Mouse (Mus musculus): Measurements from ENCODE around the gene Slc30a1.

Gene Slc30a1

DNA sequence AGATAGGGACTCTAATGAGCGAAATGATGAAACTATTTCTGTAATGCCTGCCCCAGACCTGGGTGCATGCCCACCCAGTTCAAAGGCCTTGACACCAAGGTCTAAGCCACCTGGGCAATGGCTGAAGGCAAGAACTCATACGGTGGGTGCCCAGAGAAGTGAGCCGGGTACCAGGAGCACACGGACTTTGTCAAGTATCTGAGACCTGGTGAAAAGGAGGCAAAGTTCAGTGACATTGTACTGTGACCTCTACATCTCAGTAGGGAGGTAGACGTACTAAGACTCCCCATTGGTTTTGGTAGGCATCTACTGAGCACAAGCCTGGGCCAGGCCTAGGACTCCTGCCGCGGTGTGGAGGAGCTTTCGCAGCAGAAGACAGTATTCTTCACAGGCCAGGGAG lies 38.8 kb downstream of the Slc30a1 start:
- DNase-seq (ENCODE audit: low read depth, low spot score): no peak

DNA sequence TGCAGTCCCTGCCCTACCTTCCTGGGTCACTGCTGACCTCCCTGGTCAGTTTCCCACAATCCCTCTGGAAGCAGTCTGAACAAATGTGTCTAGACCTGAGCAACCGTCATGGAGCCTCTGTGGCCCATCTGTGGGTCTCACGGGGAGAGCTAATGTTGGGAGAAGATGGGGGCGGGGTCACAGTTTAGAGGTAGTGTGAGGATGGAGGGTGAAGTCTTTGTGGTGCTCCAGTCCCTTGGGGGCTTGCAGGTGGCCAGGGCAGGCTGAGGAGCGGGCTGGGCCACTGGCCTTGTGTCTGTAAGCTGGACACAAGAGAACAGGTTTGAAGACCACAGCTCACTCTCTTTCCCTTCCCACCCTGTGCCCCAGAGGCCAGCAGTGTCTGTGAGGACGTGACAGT lies 39.2 kb downstream of the Slc30a1 start:
- no peak for DNase-seq (ENCODE audit: low read depth, low spot score)

DNA sequence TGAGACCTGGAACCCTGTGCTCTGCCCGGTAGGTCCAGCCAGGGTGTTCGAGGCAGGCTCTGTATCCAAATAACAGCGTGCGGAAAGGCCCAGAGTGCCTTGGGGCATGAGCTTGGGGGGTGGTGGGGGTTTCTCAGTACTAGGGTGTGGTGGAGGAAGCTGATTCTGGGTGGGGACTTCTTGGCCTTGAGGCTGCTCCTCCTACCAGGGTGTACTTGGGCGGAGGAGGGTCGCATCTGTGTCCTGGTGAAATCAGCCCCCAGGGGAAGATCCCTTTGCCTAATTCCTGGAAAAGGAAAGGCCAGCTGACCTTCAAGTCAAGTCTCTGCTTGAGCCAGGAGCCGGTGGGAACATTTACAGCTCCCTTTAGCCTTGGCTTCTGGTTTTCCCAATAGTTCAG lies 39.7 kb downstream of the Slc30a1 start:
- no peak for DNase-seq (ENCODE audit: low read depth, low spot score)

DNA sequence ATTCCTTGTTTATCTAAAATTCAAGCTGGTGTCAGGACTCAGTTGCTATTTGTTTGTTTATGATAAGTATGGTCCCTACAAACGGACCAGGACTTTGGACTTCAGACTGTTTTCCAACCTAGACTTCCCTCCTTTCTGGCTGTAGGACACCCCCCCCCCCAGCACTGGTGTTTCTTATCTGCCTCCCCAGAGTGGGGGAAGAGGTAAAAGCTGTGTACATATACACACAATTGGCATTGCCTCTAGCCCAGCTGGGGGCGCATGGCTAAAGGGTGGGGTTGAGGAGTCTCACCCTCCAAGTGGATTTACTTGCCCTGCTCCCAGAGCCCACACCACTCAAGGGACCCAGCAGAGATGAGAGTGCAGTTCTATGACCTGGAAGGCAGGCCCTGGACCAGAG lies 40.3 kb downstream of the Slc30a1 start:
- DNase-seq (ENCODE audit: low read depth, low spot score): no peak

DNA sequence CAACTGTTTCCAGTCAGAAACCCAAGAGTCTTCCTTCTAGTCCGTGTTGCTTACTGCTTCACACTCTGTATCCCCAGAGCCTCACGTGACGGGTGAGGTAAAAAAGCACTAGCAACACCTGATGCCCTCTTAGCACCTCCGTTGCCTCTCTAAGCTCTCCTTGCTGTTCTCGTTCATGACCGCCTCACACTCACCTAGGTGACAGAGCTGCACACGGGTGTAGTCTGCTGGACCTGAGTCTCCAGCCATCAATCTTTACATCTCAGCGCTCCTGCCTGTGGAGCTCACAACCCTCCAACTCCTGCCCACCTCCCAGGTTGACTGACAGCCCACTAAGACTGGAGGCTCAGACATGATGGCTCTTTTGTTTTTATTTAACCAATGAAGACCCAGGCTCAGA lies 41.2 kb downstream of the Slc30a1 start:
- DNase-seq (ENCODE audit: low read depth, low spot score): no peak

DNA sequence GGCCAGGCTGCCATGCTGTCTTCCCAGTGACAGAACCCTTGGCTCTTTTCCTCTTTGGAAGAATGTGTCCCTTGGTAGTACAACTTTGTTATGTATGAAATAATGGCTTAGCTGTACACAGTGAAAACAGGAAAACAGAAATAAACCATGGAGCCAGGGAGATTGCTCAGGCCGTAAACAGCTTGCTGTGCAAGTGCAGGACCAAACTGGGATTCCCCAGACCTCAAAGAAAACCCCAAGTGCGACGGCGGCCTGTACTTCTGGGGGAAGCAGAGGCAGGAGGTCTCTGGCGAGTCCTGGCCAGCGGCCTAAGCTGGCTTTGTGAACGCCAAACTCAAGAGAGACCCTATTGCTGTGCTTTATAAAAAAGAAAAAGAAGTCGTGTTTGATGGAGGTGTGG lies 42.0 kb downstream of the Slc30a1 start:
- no peak for DNase-seq (ENCODE audit: low read depth, low spot score)

DNA sequence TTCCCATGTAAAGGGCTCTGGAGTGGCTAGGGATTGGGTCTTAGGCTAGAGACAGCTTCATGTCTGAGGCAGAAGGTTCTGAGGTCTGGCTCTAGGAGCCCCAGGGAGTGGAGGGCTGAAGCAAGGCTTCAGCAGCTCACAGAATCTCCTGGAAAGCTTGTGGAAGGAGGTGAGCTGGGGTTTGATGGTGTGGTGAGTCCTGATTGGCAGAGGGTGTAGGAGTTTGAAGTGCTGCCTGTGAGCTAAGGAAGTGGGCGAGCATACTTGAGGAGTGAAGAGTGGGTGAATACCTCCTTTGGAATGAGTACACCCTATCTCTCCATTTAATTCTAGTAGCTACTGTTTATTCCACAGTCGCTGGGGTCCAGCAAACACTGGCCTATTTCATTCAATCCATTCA lies 44.0 kb downstream of the Slc30a1 start:
- DNase-seq (ENCODE audit: low read depth, low spot score): no peak

DNA sequence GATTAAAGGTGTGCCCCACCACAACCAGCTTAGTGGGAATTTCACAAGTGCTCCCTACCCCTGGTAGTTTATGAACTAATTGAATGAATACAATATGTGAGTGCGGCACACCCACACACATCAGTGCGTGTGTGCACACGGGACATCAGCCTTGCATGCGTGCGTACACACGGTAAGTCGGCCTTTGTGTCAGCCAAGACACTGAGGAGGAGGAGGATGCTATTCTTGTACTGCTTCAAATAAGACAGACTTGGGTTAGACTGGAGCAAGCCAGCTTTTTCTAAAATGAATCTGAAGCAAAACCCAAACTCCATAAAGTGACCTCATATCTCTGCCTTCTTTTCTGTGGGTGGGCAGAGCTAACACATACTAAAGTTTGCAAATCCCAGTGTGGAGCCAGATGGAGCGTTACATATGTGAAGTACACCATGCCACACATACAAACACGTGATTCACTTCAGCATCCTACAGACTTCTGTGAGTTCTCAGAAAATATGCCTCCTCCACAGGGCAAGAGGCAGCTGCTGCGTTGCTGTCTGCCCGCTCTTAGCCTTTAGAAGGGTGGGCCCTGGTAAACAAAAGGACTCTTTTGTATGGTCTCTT lies 46.3 kb downstream of the Slc30a1 start:
- DNase-seq (ENCODE audit: low read depth, low spot score): no peak

DNA sequence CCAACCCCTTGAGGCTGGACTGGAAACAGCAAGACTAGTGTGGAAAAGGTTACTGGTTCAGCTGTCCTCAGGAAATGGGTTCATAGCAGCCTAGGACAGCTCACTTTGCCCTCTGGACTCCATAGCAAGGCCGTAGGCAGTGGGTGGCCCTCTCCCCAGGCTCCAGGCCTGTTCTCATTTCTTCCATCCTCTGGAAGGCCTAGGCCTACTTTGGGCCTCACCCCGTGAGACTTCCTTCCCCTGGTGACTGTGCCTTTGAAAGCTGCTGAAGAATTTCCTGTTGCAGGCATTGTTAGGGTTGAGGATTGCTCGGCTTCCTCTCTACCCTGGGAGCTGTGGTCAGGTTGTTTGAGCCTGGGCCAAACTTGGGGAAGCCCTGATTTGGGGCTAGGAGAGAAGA lies 48.5 kb downstream of the Slc30a1 start:
- DNase-seq (ENCODE audit: low read depth, low spot score): no peak

DNA sequence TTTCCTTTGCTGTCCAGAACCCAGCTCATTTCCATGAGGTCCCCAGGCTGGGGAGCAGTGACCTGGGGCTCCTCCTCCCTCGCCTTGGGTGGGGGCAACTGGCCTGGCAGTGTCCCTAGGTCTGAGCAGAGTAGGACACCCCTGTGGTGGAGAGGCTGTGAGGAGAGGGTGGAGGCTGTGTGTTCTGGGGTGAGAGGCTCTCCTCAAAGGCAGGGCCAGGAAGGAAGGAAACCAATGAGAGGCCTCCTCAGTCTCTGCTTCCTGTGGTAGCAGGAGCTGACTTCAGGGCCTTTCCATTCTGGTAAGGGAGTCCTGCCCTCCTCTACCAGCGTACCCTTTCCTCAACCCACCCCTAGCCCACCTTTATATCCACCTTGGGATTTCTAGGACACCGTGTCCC lies 49.7 kb downstream of the Slc30a1 start:
- no peak for DNase-seq (ENCODE audit: low read depth, low spot score)

DNA sequence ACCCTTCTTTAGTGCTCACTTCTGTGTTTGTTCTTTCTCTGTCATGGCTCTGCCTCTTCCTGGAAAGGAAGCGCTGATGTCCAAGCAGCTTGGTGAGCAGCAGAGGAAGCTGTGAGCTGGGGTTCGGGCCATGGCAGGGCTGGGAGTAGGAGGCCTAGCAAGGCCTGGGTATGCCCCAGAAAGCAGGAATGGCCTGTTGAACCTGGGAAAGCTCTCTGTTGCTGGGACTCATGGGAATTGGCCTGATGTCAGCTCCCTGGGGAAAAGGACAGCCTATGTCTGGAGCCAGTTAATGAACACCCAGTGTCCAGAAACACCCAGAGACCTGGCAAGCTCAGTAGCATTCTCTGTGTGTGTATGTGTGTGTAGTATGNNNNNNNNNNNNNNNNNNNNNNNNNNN lies 50.3 kb downstream of the Slc30a1 start:
- no peak for DNase-seq (ENCODE audit: low read depth, low spot score)

DNA sequence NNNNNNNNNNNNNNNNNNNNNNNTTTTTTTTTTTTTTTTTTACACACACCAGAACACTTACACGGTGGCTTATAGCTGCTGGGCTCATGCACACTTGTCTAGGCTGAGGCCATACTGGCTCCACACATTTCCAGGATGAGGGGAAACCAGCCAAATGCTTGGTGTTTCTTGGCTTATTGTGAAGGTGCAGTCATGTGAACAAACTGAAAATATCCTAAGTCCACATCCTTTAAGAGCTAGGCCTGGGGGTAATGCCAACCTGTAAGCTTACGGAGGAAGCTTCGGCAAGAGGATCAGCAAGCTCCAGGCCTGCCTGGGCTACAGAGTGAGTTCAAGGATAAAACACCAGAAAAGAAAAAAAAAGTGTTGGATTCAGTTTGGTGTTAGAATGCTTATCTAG lies 50.8 kb downstream of the Slc30a1 start:
- DNase-seq (ENCODE audit: low read depth, low spot score): no peak

DNA sequence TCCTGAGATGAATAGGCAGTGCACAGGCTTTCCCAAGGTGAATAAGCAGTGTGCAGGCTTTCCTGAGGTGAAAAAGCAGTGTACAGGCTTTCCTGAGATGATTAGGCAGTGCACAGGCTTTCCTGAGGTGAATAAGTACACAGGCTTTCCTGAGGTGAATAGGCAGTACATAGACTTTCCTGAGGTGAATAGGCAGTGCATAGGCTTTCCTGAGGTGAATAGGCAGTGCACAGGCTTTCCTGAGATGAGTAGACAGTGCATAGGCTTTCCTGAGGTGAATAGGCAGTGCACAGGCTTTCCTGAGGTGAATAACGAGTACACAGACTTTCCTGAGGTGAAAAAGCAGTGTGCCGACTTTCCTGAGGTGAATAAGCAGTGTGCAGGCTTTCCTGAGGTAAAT lies 54.4 kb downstream of the Slc30a1 start:
- no peak for DNase-seq (ENCODE audit: low read depth, low spot score)

Measured in forelimb bud, embryonic 11.5 days (tissue).